Mouse (Mus musculus): Measurements from ENCODE around the gene Arl14. TPM values are rescaled to one million over a fixed set of nuclear protein-coding genes. Genes with fewer than 3 reads are reported as not detected.

Gene Arl14
- polyA plus RNA-seq (2012; ENCODE audit: insufficient read depth, insufficient read length, missing spikeins), result not detected in 2 replicates

GRCm38 (mm10) chr3:69221806-69222501 lies at the start of gene Arl14:
Gene Arl14, plus strand, starts transcription at chr3:69222419.
- no peak within 1 kb of the TSS for H3K4me3 ChIP-seq (ENCODE audit: insufficient read depth, low read depth, low read length)
- H3K4me1 ChIP-seq (ENCODE audit: control insufficient read depth, insufficient read depth, insufficient read length, low read length), result no peaks in the 10 kb centered on the region

GRCm38 (mm10) chr3:69175229-69175628 lies 47.0 kb upstream of the Arl14 start:
- Histone ChIP-seq H3K27ac (replicated peaks; ENCODE audit: low read depth, low read length) (no peak overlapping the region), H3K4me1 (ENCODE audit: control insufficient read depth, insufficient read depth, insufficient read length, low read length) (no peaks in the 10 kb centered on the region), H3K4me3 (ENCODE audit: insufficient read depth, low read depth, low read length) (no peak overlapping the region)

More at GRCm38 (mm10) chr3:69221806-69222501, at the start of gene Arl14:
- no peak within 1 kb of the TSS for H3K27ac ChIP-seq (replicated peaks; ENCODE audit: low read depth, low read length)

- Histone ChIP-seq H3K27ac (replicated peaks; ENCODE audit: low read depth, low read length) (no peak overlapping the region), H3K4me1 (ENCODE audit: control insufficient read depth, insufficient read depth, insufficient read length, low read length) (no peaks in the 10 kb centered on the region), H3K4me3 (ENCODE audit: insufficient read depth, low read depth, low read length) (no peak overlapping the region)
These were observed 44.9 kb upstream of the Arl14 start for GRCm38 (mm10) chr3:69177168-69177797.

DNA sequence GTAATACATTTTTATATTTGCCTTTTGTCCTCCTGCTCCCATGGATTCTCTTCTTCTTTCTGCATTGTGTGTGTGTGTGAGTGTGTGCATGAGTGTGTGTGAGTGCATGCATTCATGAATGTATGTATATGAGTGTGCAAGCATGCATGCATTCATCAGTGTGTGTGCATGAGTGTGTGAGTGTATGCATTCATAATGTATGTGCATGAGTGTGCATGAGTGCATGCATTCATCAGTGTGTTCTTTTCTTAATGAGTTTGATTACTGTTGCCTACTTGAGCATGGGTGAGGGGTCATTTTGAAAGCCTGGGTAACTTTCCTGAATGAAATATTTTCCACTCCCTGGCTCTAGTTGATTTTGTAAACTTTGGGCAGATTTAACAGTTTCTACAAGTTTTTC lies 44.3 kb upstream of the Arl14 start:
- H3K27ac ChIP-seq (replicated peaks; ENCODE audit: low read depth, low read length), result no peak overlapping the region
- no peak overlapping the region for H3K4me3 ChIP-seq (ENCODE audit: insufficient read depth, low read depth, low read length)
- no peaks in the 10 kb centered on the region for H3K4me1 ChIP-seq (ENCODE audit: control insufficient read depth, insufficient read depth, insufficient read length, low read length)

GRCm38 (mm10) chr3:69178365-69179004 lies 43.7 kb upstream of the Arl14 start:
- Histone ChIP-seq H3K27ac (replicated peaks; ENCODE audit: low read depth, low read length) (no peak overlapping the region), H3K4me3 (ENCODE audit: insufficient read depth, low read depth, low read length) (no peak overlapping the region), H3K4me1 (ENCODE audit: control insufficient read depth, insufficient read depth, insufficient read length, low read length) (no peaks in the 10 kb centered on the region)

- Histone ChIP-seq H3K4me1 (ENCODE audit: control insufficient read depth, insufficient read depth, insufficient read length, low read length) (no peaks in the 10 kb centered on the region), H3K27ac (replicated peaks; ENCODE audit: low read depth, low read length) (no peak overlapping the region), H3K4me3 (ENCODE audit: insufficient read depth, low read depth, low read length) (no peak overlapping the region)
These were observed 40.7 kb upstream of the Arl14 start for GRCm38 (mm10) chr3:69181531-69181930.

- H3K4me3 ChIP-seq (ENCODE audit: insufficient read depth, low read depth, low read length), result no peak overlapping the region
These were observed 40.0 kb upstream of the Arl14 start for GRCm38 (mm10) chr3:69182225-69182624.

DNA sequence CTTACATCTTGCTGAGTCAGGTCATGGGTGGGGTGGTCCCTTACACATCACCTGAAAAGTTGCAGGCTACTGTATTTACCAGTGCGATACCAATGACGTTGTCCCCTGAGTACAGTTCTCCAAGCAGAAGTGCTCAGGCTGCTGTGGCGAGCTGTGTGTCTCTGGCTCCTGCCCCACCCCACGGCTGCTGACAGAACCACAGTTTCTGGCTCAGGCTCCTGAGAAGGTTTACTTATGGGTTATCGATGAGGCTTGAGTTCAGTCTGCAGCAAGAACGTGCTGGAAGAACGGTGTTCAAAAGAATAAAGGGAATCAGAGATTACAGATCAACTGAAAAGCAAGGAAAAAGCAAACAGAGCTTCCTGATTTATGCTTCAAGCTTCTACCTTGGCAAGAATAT lies 37.0 kb upstream of the Arl14 start:
- Histone ChIP-seq H3K4me3 (ENCODE audit: insufficient read depth, low read depth, low read length) (no peak overlapping the region), H3K27ac (replicated peaks; ENCODE audit: low read depth, low read length) (no peak overlapping the region), H3K4me1 (ENCODE audit: control insufficient read depth, insufficient read depth, insufficient read length, low read length) (no peaks in the 10 kb centered on the region)

More at GRCm38 (mm10) chr3:69182225-69182624, 40.0 kb upstream of the Arl14 start:
- Histone ChIP-seq H3K4me1 (ENCODE audit: control insufficient read depth, insufficient read depth, insufficient read length, low read length) (no peaks in the 10 kb centered on the region), H3K27ac (replicated peaks; ENCODE audit: low read depth, low read length) (no peak overlapping the region)

DNA sequence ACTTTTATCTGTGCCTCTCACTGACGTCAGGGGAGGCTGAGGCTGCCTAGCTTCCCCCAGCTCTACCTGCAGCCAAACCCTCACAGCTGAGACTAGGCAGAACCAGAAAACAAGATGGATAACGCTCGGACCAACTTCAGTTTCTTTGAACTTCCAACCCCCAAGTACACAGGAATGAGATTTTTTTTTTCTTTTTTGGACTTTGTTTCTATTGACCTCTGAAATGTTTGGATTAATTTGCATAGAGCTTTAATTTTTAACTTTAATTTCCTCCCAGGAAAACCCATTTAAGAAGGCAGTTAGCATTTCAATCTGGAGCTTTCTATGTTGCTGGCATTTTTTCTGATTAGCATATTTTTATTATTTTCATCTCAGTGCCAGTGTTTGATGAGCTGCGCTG lies 36.2 kb upstream of the Arl14 start:
- H3K4me3 ChIP-seq (ENCODE audit: insufficient read depth, low read depth, low read length), result no peak overlapping the region
- no peak overlapping the region for H3K27ac ChIP-seq (replicated peaks; ENCODE audit: low read depth, low read length)
- no peaks in the 10 kb centered on the region for H3K4me1 ChIP-seq (ENCODE audit: control insufficient read depth, insufficient read depth, insufficient read length, low read length)

DNA sequence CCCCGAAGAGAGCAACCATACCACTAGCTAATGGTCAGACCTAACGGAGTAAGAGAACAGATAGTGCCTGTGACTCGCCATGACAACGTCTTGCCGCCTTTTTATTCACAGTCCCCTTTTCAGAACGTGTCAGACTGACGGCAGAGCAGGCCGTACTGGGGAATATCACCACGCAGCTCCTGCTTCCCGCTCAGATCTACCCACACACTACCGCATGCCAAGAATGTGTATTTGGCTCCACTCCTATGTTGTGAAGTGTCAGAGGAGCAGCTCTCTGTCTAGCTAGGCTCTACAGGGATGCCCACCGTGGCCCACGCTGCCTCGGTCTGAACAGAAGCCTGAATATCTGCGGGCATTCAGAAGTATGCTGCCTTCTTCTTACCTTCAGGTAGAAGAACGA lies 35.6 kb upstream of the Arl14 start:
- no peak overlapping the region for H3K27ac ChIP-seq (replicated peaks; ENCODE audit: low read depth, low read length)
- no peaks in the 10 kb centered on the region for H3K4me1 ChIP-seq (ENCODE audit: control insufficient read depth, insufficient read depth, insufficient read length, low read length)
- H3K4me3 ChIP-seq (ENCODE audit: insufficient read depth, low read depth, low read length), result no peak overlapping the region

- H3K27ac ChIP-seq (replicated peaks; ENCODE audit: low read depth, low read length), result no peak overlapping the region
- H3K4me3 ChIP-seq (ENCODE audit: insufficient read depth, low read depth, low read length), result no peak overlapping the region
- H3K4me1 ChIP-seq (ENCODE audit: control insufficient read depth, insufficient read depth, insufficient read length, low read length), result no peaks in the 10 kb centered on the region
These were observed 29.2 kb upstream of the Arl14 start for GRCm38 (mm10) chr3:69192995-69193394.

DNA sequence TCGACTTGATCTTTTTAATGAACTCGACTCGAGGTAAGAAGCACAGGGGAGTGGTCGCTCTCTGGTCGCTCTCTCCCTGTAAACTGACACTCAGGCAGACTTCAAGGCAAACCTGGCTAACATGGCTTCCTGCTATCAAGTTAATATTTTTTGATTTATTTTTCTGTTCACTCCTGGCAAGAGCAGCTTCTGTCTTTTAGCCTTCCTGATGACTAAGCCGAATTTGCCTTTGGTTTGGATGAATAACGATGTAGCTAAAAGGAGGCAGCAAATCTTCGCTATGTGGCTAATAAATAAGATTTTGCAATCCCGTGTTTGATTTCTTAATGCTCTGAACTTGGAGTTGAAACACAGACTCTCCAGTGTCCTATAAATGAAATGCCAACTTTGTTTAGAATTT lies 27.7 kb upstream of the Arl14 start:
- Histone ChIP-seq H3K4me1 (ENCODE audit: control insufficient read depth, insufficient read depth, insufficient read length, low read length) (no peaks in the 10 kb centered on the region), H3K4me3 (ENCODE audit: insufficient read depth, low read depth, low read length) (no peak overlapping the region), H3K27ac (replicated peaks; ENCODE audit: low read depth, low read length) (no peak overlapping the region)

DNA sequence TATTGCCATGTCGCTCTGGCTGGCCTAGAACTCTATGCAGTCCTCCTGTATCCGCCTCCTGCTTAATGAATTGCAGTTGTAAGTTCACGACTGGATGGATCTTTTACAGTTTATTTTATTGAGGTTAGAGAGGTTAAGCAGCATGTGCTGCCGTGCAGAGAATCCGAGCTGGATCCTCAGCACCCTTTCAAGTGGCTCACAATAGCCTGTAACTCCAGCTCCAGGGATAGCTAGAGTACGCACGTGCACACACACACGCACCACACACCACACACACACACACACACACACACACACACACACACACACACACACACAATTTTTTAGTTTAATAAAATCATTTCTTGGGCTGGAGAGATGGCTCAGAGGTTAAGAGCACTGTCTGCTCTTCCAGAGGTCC lies 27.0 kb upstream of the Arl14 start:
- Histone ChIP-seq H3K4me3 (ENCODE audit: insufficient read depth, low read depth, low read length) (no peak overlapping the region), H3K27ac (replicated peaks; ENCODE audit: low read depth, low read length) (no peak overlapping the region), H3K4me1 (ENCODE audit: control insufficient read depth, insufficient read depth, insufficient read length, low read length) (no peaks in the 10 kb centered on the region)

DNA sequence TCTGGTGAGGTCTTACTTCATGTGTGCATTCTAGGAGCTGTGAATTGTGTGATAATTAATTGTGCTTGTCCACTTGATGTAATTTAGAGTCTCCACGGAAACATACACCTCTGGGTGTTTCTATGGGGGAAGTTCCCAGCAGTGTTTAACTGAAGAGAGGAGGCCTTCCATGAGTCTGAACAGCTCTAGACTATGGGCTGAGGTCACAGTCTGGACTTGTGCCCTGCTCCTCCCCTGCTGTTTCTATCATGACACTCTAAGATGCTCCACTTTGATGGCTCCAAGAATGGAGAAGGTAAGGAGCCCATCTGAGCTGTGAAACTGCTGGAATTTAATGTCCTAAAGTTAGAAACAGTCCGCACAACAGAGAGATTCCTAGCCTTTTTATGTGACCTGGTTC lies 24.1 kb upstream of the Arl14 start:
- Histone ChIP-seq H3K27ac (replicated peaks; ENCODE audit: low read depth, low read length) (no peak overlapping the region), H3K4me3 (ENCODE audit: insufficient read depth, low read depth, low read length) (no peak overlapping the region), H3K4me1 (ENCODE audit: control insufficient read depth, insufficient read depth, insufficient read length, low read length) (no peaks in the 10 kb centered on the region)

DNA sequence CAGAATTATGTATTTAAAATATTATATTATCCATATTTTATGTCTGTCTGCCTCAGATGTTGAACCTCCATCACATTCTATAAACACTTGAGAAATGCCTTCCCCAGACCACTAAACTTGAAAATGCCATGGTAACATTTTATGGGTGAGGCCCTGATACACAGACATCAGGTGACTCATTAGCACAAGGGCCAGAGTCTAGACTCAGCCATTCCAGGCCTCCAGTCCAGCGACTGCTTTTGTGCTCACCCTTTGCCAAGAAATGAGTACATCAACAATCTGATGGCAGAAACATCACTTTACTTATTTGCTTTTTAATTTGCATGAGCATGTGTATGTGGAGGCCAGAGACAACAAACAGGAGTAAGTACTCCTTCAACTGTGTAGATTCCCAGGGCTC lies 22.0 kb upstream of the Arl14 start:
- no peak overlapping the region for H3K4me3 ChIP-seq (ENCODE audit: insufficient read depth, low read depth, low read length)
- no peak overlapping the region for H3K27ac ChIP-seq (replicated peaks; ENCODE audit: low read depth, low read length)
- no peaks in the 10 kb centered on the region for H3K4me1 ChIP-seq (ENCODE audit: control insufficient read depth, insufficient read depth, insufficient read length, low read length)

- Histone ChIP-seq H3K27ac (replicated peaks; ENCODE audit: low read depth, low read length) (no peak overlapping the region), H3K4me3 (ENCODE audit: insufficient read depth, low read depth, low read length) (no peak overlapping the region), H3K4me1 (ENCODE audit: control insufficient read depth, insufficient read depth, insufficient read length, low read length) (peaks cover 5% of the 10 kb centered on the region)
These were observed 21.0 kb upstream of the Arl14 start for GRCm38 (mm10) chr3:69201206-69201605.

Measured in brown adipose tissue, adult 24 weeks (tissue).